Mouse (Mus musculus) spleen, adult 2 months (tissue): ENCODE results near the gene Tmem201. TPM values are rescaled to one million over a fixed set of nuclear protein-coding genes. Genes with fewer than 3 reads are reported as not detected.
A peak's percentile ranks its signal among the peaks of the same experiment; 100 is the strongest.

Source experiments
- DNase-seq, 2 experiments: peaks; one replicate each; pipeline versions ENCODE4 v3.0.0 to v3.0.0-alpha.2; 2012 to 2021; ENCODE audit warnings: low spot score in 2 of 2, low read depth in 1 of 2
- H3K27ac ChIP-seq: fragments of 200-500 bp; 2 replicates; pipeline ENCODE4 v1.5.1; 2012; ENCODE audit warnings: low read length, inconsistent platforms; ENCODE audit not compliant: insufficient read depth
- H3K27me3 ChIP-seq: fragments of 200-500 bp; 2 replicates; pipeline ENCODE4 v1.6.1; 2012; ENCODE audit warnings: mild to moderate bottlenecking, moderate library complexity, low read length, inconsistent platforms; ENCODE audit not compliant: control insufficient read depth, insufficient read depth
- H3K36me3 ChIP-seq: fragments of 200-500 bp; 2 replicates; pipeline ENCODE4 v1.6.1; 2012; ENCODE audit warnings: mild to moderate bottlenecking, low read length, inconsistent platforms; ENCODE audit not compliant: control insufficient read depth, insufficient read depth
- H3K4me1 ChIP-seq: fragments of 200-500 bp; 2 replicates; pipeline ENCODE4 v1.6.1; 2011; ENCODE audit warnings: inconsistent platforms; ENCODE audit not compliant: control insufficient read depth, insufficient read depth, insufficient read length
- H3K4me3 ChIP-seq: fragments of 200-500 bp; 2 replicates; pipeline ENCODE4 v1.5.1; 2011; ENCODE audit warnings: mild to moderate bottlenecking, inconsistent platforms; ENCODE audit not compliant: insufficient read depth, insufficient read length; ENCODE audit errors: extremely low read depth
- CTCF ChIP-seq: fragments of 200-500 bp; IDR thresholded peaks from 2 replicates; pipeline ENCODE4 v1.5.1; 2011; ENCODE audit warnings: mild to moderate bottlenecking, inconsistent platforms; ENCODE audit not compliant: insufficient read depth, insufficient read length, insufficient replicate concordance; ENCODE audit errors: extremely low read depth
- POLR2A ChIP-seq: fragments of 200-500 bp; IDR thresholded peaks from 2 replicates; pipeline ENCODE4 v1.6.1; 2011; ENCODE audit warnings: low read depth, low read length, inconsistent platforms
- WGBS: fragments of 180-500 bp; shearing (Covaris S2); methylation state at CpG from one replicate; pipeline ENCODE4 v1.1.7; 2018; 5-methylcytosine and 5-hydroxymethylcytosine counted together
- polyA plus RNA-seq: library from polyadenylated mRNA; depleted of rRNA; stranded (reverse); fragments of >200 nt; gene quantifications from 2 replicates; pipeline ENCODE4 v1.2.3, GENCODE M21; 2012

Tmem201 gene
- polyA plus RNA-seq, 1 experiment: 24.3 TPM

DNA sequence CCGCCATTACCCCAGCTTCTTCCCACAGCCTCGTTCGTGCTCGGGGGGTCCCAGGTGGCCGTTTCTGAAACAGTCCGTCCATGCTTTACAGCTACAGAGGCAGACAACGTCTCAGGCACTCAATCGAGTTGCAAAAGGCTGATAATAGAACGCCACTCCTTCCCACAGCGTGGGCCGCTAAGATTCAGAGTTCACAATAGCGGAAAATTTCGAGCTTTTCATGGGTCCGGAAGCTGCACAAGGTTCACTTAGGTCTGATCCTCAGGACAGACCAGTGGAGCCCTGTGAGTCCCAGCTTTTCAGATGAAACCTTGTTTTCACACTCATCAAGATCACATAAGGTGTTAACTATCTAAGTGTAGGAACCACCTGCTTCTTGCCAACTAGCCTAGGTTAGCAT lies 49.0 kb downstream of the Tmem201 start:
- peaks cover 38% of the 10 kb centered on the region for H3K4me1 ChIP-seq
- no peaks in the 10 kb centered on the region for H3K27me3 ChIP-seq
- no peak overlapping the region for H3K27ac ChIP-seq
- peaks cover 24% of the 10 kb centered on the region for H3K36me3 ChIP-seq
- WGBS: 93% methylated on average over 14 of the region's 14 CpGs
- TF ChIP-seq CTCF: no peak
- no peak for TF ChIP-seq POLR2A
- DNase-seq: no peak
- no peak overlapping the region for H3K4me3 ChIP-seq

DNA sequence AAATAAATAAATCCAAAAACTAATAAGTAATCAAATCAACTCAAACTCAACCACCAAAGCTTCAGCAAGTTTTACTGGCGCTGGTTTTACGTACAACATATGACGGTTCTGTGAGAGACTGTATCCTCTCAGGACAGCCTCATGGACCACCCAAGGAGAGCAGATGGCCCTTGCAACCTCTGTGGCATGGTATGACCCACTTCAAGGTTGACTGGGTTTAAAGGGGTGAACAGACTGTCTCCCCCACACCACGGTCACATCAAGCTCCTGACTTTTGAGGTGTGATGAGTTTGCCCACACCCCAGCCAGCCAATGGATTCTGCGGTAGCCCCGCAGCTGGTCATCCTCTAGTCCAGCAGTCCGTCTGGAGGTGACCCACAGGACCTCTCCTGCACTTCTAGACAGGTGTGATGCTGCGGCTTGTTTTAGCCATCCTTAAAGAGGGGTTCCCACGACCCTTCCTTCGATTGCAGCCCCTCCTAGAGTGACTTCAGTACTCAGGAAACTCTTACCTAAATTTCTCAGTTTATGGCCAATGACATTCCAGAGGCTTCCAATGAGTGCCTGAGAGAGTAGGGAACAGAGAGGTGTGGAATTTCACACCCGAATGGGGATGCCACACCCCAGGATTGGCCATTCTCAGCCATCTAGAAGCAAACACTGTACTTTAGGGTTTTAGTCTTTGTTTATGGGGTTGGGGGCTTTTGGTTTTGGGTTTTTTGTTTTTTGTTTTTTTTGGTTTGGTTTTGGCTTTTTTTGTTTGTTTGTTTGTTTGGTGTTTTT lies 52.8 kb downstream of the Tmem201 start:
- no peak for DNase-seq
- Histone ChIP-seq H3K27ac (no peak overlapping the region), H3K4me1 (peaks cover 11% of the 10 kb centered on the region), H3K27me3 (no peaks in the 10 kb centered on the region), H3K36me3 (peaks cover 22% of the 10 kb centered on the region), H3K4me3 (no peak overlapping the region)
- TF ChIP-seq POLR2A (no peak), CTCF (no peak)
- 87% methylated on average over 11 of the region's 11 CpGs for WGBS

DNA sequence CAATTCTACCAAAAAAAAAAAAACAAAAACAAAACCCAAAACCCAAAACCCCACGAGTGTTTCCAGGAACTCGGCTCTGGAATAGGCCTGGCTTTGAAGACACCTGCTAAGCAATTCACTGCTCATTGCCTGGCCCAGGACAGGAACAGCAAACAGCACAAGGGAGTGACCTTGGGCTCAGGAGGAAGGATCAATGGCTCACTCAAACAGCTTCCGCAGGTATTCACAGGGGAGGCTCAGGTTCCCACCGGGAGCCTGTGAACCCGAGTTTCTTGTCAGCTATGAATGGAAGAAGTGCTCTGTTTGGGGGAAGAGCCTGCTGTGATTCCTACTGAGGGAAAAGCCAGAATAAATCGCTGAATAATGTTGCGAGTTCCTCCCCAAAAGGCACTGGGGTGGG lies 54.0 kb downstream of the Tmem201 start:
- Histone ChIP-seq H3K27ac (no peak overlapping the region), H3K4me3 (no peak overlapping the region), H3K4me1 (peaks cover 11% of the 10 kb centered on the region), H3K36me3 (peaks cover 23% of the 10 kb centered on the region), H3K27me3 (no peaks in the 10 kb centered on the region)
- 69% methylated on average over 7 of the region's 7 CpGs for WGBS
- no peak for DNase-seq
- TF ChIP-seq POLR2A (no peak), CTCF (no peak)

DNA sequence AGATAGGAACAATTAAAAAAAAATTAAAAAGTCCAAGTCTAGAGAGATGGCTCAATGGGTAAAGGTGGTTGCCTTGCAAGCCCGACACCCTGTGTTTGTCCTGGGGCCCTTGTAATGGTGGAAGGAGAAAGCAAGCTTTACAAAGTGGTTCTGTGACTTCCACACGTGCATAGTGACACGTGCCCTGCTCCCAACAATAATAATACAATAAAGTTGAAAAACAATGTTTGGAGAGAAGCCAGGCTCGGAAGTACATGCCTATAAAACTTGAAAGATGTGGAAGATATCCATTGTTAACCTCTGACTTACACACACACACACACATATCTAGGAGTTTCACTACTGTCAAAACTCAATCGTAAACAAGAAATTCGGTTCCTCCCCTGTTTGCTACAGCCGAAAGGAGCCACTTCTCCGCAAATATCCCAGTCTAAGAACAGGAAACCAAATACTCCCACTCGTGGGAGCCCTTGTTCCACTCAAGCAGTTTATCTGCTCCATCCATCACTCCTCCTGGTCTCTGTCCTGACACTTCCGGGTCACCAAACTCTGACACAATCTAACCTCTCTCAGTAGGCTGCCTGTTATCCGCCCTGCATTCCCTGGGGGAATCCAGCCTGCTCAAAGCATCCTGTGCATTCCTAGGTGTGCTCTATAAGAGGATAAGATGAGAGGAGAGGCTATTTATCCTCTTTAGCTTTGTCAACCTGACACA lies 58.6 kb downstream of the Tmem201 start:
- no peak for DNase-seq
- no peaks in the 10 kb centered on the region for H3K27me3 ChIP-seq
- no peak overlapping the region for H3K4me3 ChIP-seq
- TF ChIP-seq CTCF: no peak
- no peak for TF ChIP-seq POLR2A
- 77% methylated on average over 11 of the region's 11 CpGs for WGBS
- H3K36me3 ChIP-seq: peaks cover 21% of the 10 kb centered on the region
- H3K4me1 ChIP-seq: peaks cover 2% of the 10 kb centered on the region
- no peak overlapping the region for H3K27ac ChIP-seq

DNA sequence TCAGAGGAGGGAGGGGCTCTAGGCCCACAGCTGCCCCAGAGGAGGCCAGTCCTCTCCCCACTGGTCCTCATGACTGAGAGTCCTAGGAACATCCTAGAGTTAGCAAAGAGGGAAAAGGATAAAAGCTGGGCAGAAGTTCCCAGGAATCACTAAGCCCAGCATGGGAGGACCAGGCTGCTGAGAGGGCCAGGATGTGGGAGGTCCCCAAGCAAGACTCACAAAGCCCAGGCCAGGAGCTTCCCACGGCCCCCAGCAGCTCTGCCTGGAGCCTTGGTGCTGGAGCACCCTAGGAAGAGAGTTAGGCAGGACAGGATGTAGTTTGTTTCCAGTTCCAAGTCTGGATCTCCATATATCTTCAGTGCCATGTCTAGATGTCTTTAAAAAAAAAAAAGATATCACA lies 59.8 kb downstream of the Tmem201 start:
- H3K4me3 ChIP-seq: no peak overlapping the region
- 0 out of 2 replicates have a peak overlapping the region, but pooled peaks have one; percentile 11 for H3K27ac ChIP-seq
- no peaks in the 10 kb centered on the region for H3K27me3 ChIP-seq
- 78% methylated on average over 1 of the region's 1 CpGs for WGBS
- peaks cover 25% of the 10 kb centered on the region for H3K36me3 ChIP-seq
- TF ChIP-seq CTCF (no peak), POLR2A (no peak)
- DNase-seq: no peak
- H3K4me1 ChIP-seq: peaks cover 2% of the 10 kb centered on the region

DNA sequence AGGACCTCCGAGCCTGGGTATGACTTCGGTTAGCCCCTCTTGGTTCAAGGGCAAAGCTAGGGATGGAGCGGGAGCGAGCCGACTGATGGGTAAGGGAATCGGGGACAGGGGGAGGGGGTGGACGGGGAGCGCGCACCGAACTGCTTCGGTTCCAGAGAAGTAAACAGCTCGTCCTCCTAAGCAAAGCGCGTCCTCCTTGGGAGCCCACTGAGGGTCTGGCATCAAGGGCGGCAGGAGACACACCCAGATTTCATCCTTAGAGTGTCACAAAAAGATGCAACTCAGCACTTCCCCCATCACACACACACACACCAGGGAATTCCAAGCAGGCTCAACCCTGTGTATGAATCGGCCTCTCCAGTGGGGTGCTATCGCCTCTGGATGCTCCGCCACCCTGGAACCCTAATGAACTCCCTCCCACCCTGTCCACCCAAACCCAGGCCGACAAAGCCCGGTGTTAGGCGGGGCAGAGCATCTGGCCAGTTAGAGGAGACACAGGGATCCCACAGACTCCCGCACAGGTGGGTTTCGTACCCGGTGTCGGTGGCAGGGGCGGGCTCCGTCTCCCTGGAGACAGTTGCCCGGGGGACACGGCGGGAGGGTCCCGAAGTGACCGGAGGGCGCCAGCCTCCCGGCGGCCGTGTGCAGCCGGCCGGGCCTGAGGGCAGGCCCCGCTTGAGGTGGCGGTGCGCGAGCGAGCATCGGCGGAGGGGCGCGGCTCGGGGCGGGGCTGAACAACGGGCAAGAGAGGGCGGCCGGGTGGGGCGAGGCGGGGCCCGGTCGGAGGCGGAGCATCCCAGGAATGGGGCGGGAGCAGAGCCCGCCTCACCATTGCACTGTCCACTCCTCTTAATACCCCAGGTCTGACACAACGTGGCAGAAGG lies 62.2 kb downstream of the Tmem201 start:
- 52% methylated on average over 60 of the region's 60 CpGs for WGBS
- TF ChIP-seq CTCF: no peak
- no peak for TF ChIP-seq POLR2A
- peaks cover 31% of the 10 kb centered on the region for H3K36me3 ChIP-seq

More for the DNA sequence above, 62.2 kb downstream of the Tmem201 start:
- peak in 1 of 2 experiments; percentile 49 for DNase-seq
- peak overlapping the region; percentile 19; the same call in 1 of the 2 replicates for H3K4me3 ChIP-seq
- no peaks in the 10 kb centered on the region; the same call in 1 of the 2 replicates for H3K4me1 ChIP-seq
- no peak overlapping the region for H3K27ac ChIP-seq
- no peaks in the 10 kb centered on the region for H3K27me3 ChIP-seq
